Mouse (Mus musculus) bone marrow, adult 2 months (tissue): ENCODE measurements around the gene Flcn.

Source experiments
- CTCF ChIP-seq: fragments of 200-500 bp; IDR thresholded peaks from 2 replicates; pipeline ENCODE4 v1.5.1; 2011; ENCODE audit warnings: low read length, control low read depth; ENCODE audit not compliant: control insufficient read depth, insufficient read depth
- POLR2A ChIP-seq: fragments of 200-500 bp; IDR thresholded peaks from 2 replicates; pipeline ENCODE4 v1.6.1; 2011; ENCODE audit warnings: low read depth, mild to moderate bottlenecking, control low read depth, low read length, borderline replicate concordance; ENCODE audit not compliant: control insufficient read depth

DNA sequence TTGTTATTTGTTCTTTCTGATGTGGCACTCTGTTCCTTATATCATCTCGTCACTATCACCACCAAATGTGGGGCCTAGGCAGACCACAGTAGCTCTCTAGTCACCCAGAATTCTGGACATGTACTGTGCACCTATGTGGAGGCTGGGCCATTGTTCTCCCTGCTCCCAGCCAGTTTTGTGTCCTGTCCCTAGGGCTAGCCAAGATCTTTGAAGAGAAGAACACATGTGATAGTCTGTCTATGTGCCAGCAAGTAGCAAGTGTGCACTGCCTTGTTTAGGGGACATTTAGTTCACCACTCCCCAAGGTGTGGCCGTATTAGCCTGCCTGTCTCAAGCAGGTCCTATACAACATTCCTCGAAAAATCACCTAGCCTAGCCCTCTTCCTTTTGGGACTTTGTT is 60.8 kb downstream of the Flcn start:
- no peak for TF ChIP-seq CTCF
- TF ChIP-seq POLR2A, result no peak
